Mouse (Mus musculus) G1E (cell line): Measurements from ENCODE around the gene Higd1a.

Source experiments
- CTCF ChIP-seq: IDR thresholded peaks from 2 replicates; pipeline ENCODE4 v1.5.1; 2012; ENCODE audit warnings: low read depth, low read length, inconsistent platforms, mixed read lengths
- GATA1 ChIP-seq: IDR thresholded peaks from 2 replicates; pipeline ENCODE4 v1.6.1; 2012; ENCODE audit warnings: borderline replicate concordance, low read length, inconsistent platforms, mixed read lengths
- POLR2AphosphoS5 ChIP-seq: IDR thresholded peaks from 2 replicates; pipeline ENCODE4 v1.6.1; 2012; ENCODE audit warnings: low read depth, low read length, inconsistent platforms; ENCODE audit not compliant: insufficient replicate concordance
- TAL1 ChIP-seq: conservative IDR thresholded peaks from 2 replicates; pipeline ENCODE4 v1.6.1; 2012; ENCODE audit warnings: low read depth, low read length, inconsistent platforms, mixed read lengths

DNA sequence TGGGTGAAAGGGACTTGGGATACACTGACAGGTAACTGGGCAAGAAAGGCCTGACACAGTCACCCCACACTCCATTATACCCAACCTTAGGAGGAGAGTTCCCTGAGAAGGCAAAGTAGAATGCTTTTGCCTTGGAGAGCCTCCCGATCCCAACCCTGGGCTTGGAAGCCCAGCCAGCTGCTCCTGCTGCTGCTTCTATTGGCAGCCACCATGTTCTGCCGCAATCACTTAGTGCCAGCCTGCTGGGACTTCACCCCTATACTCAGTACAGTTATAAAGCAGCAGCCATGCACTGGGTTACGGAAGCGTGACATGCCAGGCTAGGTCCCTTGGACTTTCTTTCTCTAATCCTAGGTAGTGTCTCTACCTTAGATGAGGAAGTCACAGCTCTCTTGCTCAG, 11.0 kb downstream of the Higd1a start:
- no peak for TF ChIP-seq CTCF
- no peak for TF ChIP-seq POLR2AphosphoS5
- TF ChIP-seq GATA1 = no peak
- TF ChIP-seq TAL1 = no peak
